Mouse (Mus musculus): Measurements from ENCODE around the gene Pdik1l. TPM values are rescaled to one million over a fixed set of nuclear protein-coding genes. Genes with fewer than 3 reads are reported as not detected.
A peak's percentile ranks its signal among the peaks of the same experiment; 100 is the strongest.

Gene Pdik1l
- polyA plus RNA-seq, 1 experiment from 2014 or later = 23.5 TPM

GRCm38 (mm10) chr4:134257198-134258009 lies 30.3 kb downstream of the Pdik1l start:
- H3K36me3 ChIP-seq (ENCODE audit: control insufficient read depth, insufficient read depth, low read length) = no peaks in the 10 kb centered on the region
- H3K27ac ChIP-seq (ENCODE audit: low read depth, low read length) = no peak overlapping the region
- WGBS = 4% methylated on average over 11 of the region's 11 CpGs
- no peak overlapping the region for H3K4me2 ChIP-seq (replicated peaks; ENCODE audit: low read depth, low read length)
- H3K27me3 ChIP-seq (ENCODE audit: control insufficient read depth, insufficient read depth, low read length) = peaks cover 13% of the 10 kb centered on the region
- no peak overlapping the region for H3K9ac ChIP-seq (ENCODE audit: low read depth, low read length)
- peaks cover 28% of the 10 kb centered on the region for H3K4me1 ChIP-seq (replicated peaks; ENCODE audit: control insufficient read depth, insufficient read depth, low read length)
- ATAC-seq (ENCODE audit: low FRiP score) = no peak
- no peak overlapping the region for H3K4me3 ChIP-seq (ENCODE audit: low read depth, low read length)
- DNase-seq (ENCODE audit: low spot score) = peak; percentile 25
- H3K9me3 ChIP-seq (ENCODE audit: control insufficient read depth, low read length) = no peaks in the 10 kb centered on the region

- Histone ChIP-seq H3K9me3 (ENCODE audit: control insufficient read depth, low read length) (no peaks in the 10 kb centered on the region), H3K9ac (ENCODE audit: low read depth, low read length) (peak overlapping the region; percentile 20; the same call in 1 of the 2 replicates), H3K36me3 (ENCODE audit: control insufficient read depth, insufficient read depth, low read length) (no peaks in the 10 kb centered on the region), H3K4me3 (ENCODE audit: low read depth, low read length) (no peak overlapping the region), H3K27ac (ENCODE audit: low read depth, low read length) (0 out of 2 replicates have a peak overlapping the region, but pooled peaks have one; percentile 18), H3K4me2 (replicated peaks; ENCODE audit: low read depth, low read length) (peak overlapping the region; percentile 19; the same call in 1 of the 2 replicates), H3K4me1 (replicated peaks; ENCODE audit: control insufficient read depth, insufficient read depth, low read length) (peaks cover 30% of the 10 kb centered on the region), H3K27me3 (ENCODE audit: control insufficient read depth, insufficient read depth, low read length) (peaks cover 21% of the 10 kb centered on the region)
- 2% methylated on average over 18 of the region's 19 CpGs for WGBS
- DNase-seq (ENCODE audit: low spot score) = peak; percentile 54
- ATAC-seq (ENCODE audit: low FRiP score) = no peak
Observed at GRCm38 (mm10) chr4:134256407-134257197, 31.1 kb downstream of the Pdik1l start.

GRCm38 (mm10) chr4:134255854-134256253 lies 31.8 kb downstream of the Pdik1l start:
- no peaks in the 10 kb centered on the region for H3K36me3 ChIP-seq (ENCODE audit: control insufficient read depth, insufficient read depth, low read length)
- 12% methylated on average over 4 of the region's 4 CpGs for WGBS
- H3K9ac ChIP-seq (ENCODE audit: low read depth, low read length) = no peak overlapping the region
- H3K4me3 ChIP-seq (ENCODE audit: low read depth, low read length) = no peak overlapping the region
- no peak overlapping the region for H3K27ac ChIP-seq (ENCODE audit: low read depth, low read length)
- no peaks in the 10 kb centered on the region for H3K9me3 ChIP-seq (ENCODE audit: control insufficient read depth, low read length)
- ATAC-seq (ENCODE audit: low FRiP score) (0 out of 2 replicates have a peak, but pooled peaks have one; percentile 15), DNase-seq (ENCODE audit: low spot score) (peak; percentile 31)
- peaks cover 27% of the 10 kb centered on the region for H3K27me3 ChIP-seq (ENCODE audit: control insufficient read depth, insufficient read depth, low read length)
- H3K4me2 ChIP-seq (replicated peaks; ENCODE audit: low read depth, low read length) = no peak overlapping the region
- peaks cover 32% of the 10 kb centered on the region for H3K4me1 ChIP-seq (replicated peaks; ENCODE audit: control insufficient read depth, insufficient read depth, low read length)

GRCm38 (mm10) chr4:134254835-134255234 lies 32.9 kb downstream of the Pdik1l start:
- H3K36me3 ChIP-seq (ENCODE audit: control insufficient read depth, insufficient read depth, low read length) = no peaks in the 10 kb centered on the region
- H3K27ac ChIP-seq (ENCODE audit: low read depth, low read length) = no peak overlapping the region
- H3K9ac ChIP-seq (ENCODE audit: low read depth, low read length) = no peak overlapping the region
- ATAC-seq (ENCODE audit: low FRiP score) = no peak
- WGBS = 11% methylated on average over 3 of the region's 3 CpGs
- no peak for DNase-seq (ENCODE audit: low spot score)
- peaks cover 32% of the 10 kb centered on the region for H3K4me1 ChIP-seq (replicated peaks; ENCODE audit: control insufficient read depth, insufficient read depth, low read length)
- H3K4me2 ChIP-seq (replicated peaks; ENCODE audit: low read depth, low read length) = no peak overlapping the region
- peaks cover 38% of the 10 kb centered on the region for H3K27me3 ChIP-seq (ENCODE audit: control insufficient read depth, insufficient read depth, low read length)
- no peak overlapping the region for H3K4me3 ChIP-seq (ENCODE audit: low read depth, low read length)
- no peaks in the 10 kb centered on the region for H3K9me3 ChIP-seq (ENCODE audit: control insufficient read depth, low read length)

GRCm38 (mm10) chr4:134253722-134254324 lies 33.9 kb downstream of the Pdik1l start, which contains the start of gene Grrp1:
Gene Grrp1, minus strand, starts transcription at chr4:134254106.
- ATAC-seq (ENCODE audit: low FRiP score) = no peak
- Histone ChIP-seq H3K9ac (ENCODE audit: low read depth, low read length) (no peak within 1 kb of the TSS), H3K4me3 (ENCODE audit: low read depth, low read length) (peak within 1 kb of the TSS; percentile 19), H3K27me3 (ENCODE audit: control insufficient read depth, insufficient read depth, low read length) (peaks cover 45% of the 10 kb centered on the region), H3K36me3 (ENCODE audit: control insufficient read depth, insufficient read depth, low read length) (no peaks in the 10 kb centered on the region), H3K27ac (ENCODE audit: low read depth, low read length) (no peak within 1 kb of the TSS), H3K4me1 (replicated peaks; ENCODE audit: control insufficient read depth, insufficient read depth, low read length) (peaks cover 35% of the 10 kb centered on the region), H3K4me2 (replicated peaks; ENCODE audit: low read depth, low read length) (peak within 1 kb of the TSS; percentile 27), H3K9me3 (ENCODE audit: control insufficient read depth, low read length) (no peaks in the 10 kb centered on the region)
- WGBS = under 1% methylated on average over 13 of the region's 13 CpGs
- DNase-seq (ENCODE audit: low spot score) = peak; percentile 62

GRCm38 (mm10) chr4:134252911-134253721 lies 34.6 kb downstream of the Pdik1l start:
- DNase-seq (ENCODE audit: low spot score) = peak; percentile 45
- no peak overlapping the region for H3K9ac ChIP-seq (ENCODE audit: low read depth, low read length)

GRCm38 (mm10) chr4:134252131-134252910 lies 35.4 kb downstream of the Pdik1l start:
- Histone ChIP-seq H3K4me1 (replicated peaks; ENCODE audit: control insufficient read depth, insufficient read depth, low read length) (peaks cover 33% of the 10 kb centered on the region), H3K27ac (ENCODE audit: low read depth, low read length) (no peak overlapping the region), H3K4me3 (ENCODE audit: low read depth, low read length) (peak overlapping the region; percentile 48), H3K4me2 (replicated peaks; ENCODE audit: low read depth, low read length) (peak overlapping the region; percentile 83), H3K27me3 (ENCODE audit: control insufficient read depth, insufficient read depth, low read length) (peaks cover 51% of the 10 kb centered on the region), H3K9me3 (ENCODE audit: control insufficient read depth, low read length) (no peaks in the 10 kb centered on the region), H3K9ac (ENCODE audit: low read depth, low read length) (no peak overlapping the region), H3K36me3 (ENCODE audit: control insufficient read depth, insufficient read depth, low read length) (no peaks in the 10 kb centered on the region)
- DNase-seq (ENCODE audit: low spot score) (peak; percentile 55), ATAC-seq (ENCODE audit: low FRiP score) (no peak)
- 3% methylated on average over 22 of the region's 22 CpGs for WGBS

More at GRCm38 (mm10) chr4:134252911-134253721, 34.6 kb downstream of the Pdik1l start:
- Histone ChIP-seq H3K4me3 (ENCODE audit: low read depth, low read length) (peak overlapping the region; percentile 19; the same call in 1 of the 2 replicates), H3K4me2 (replicated peaks; ENCODE audit: low read depth, low read length) (peak overlapping the region; percentile 27), H3K27me3 (ENCODE audit: control insufficient read depth, insufficient read depth, low read length) (peaks cover 47% of the 10 kb centered on the region), H3K36me3 (ENCODE audit: control insufficient read depth, insufficient read depth, low read length) (no peaks in the 10 kb centered on the region), H3K27ac (ENCODE audit: low read depth, low read length) (no peak overlapping the region), H3K9me3 (ENCODE audit: control insufficient read depth, low read length) (no peaks in the 10 kb centered on the region), H3K4me1 (replicated peaks; ENCODE audit: control insufficient read depth, insufficient read depth, low read length) (peaks cover 35% of the 10 kb centered on the region)
- 4% methylated on average over 15 of the region's 15 CpGs for WGBS
- no peak for ATAC-seq (ENCODE audit: low FRiP score)
